Mouse (Mus musculus) embryo, embryonic 11 days (tissue): ENCODE results near the gene AC161166.1.

Source experiments
- DNase-seq: peaks from one replicate; pipeline ENCODE4 v3.0.0-alpha.2; 2015

AC161166.1 gene

GRCm38 (mm10) chr7:24482208-24483020 lies 29.8 kb downstream of the AC161166.1 start:
- no peak for DNase-seq

- DNase-seq: peak; percentile 91
Measured at GRCm38 (mm10) chr7:24481474-24482207, 30.6 kb downstream of the AC161166.1 start, which contains the start of gene Cadm4. Gene Cadm4, plus strand, starts transcription at chr7:24482023.

- no peak for DNase-seq
Measured at GRCm38 (mm10) chr7:24480986-24481473, 31.2 kb downstream of the AC161166.1 start.

- no peak for DNase-seq
Measured at GRCm38 (mm10) chr7:24480121-24480941, 31.9 kb downstream of the AC161166.1 start.

- DNase-seq: no peak
Measured at GRCm38 (mm10) chr7:24479685-24480084, 32.6 kb downstream of the AC161166.1 start.

GRCm38 (mm10) chr7:24478911-24479310 lies 33.3 kb downstream of the AC161166.1 start:
- DNase-seq: no peak

- DNase-seq: no peak
Measured at GRCm38 (mm10) chr7:24476856-24477255, 35.4 kb downstream of the AC161166.1 start.

GRCm38 (mm10) chr7:24476338-24476737 lies 35.9 kb downstream of the AC161166.1 start:
- DNase-seq: no peak

GRCm38 (mm10) chr7:24474811-24475506 lies 37.3 kb downstream of the AC161166.1 start:
- peak; percentile 42 for DNase-seq

- DNase-seq: peak; percentile 51
Measured at GRCm38 (mm10) chr7:24473913-24474529, 38.2 kb downstream of the AC161166.1 start.

- DNase-seq: peak; percentile 46
Measured at GRCm38 (mm10) chr7:24472937-24473336, 39.3 kb downstream of the AC161166.1 start.

GRCm38 (mm10) chr7:24472442-24472841 lies 39.8 kb downstream of the AC161166.1 start:
- DNase-seq: no peak

- no peak for DNase-seq
Measured at GRCm38 (mm10) chr7:24470356-24470755, 41.9 kb downstream of the AC161166.1 start.

- DNase-seq: no peak
Measured at GRCm38 (mm10) chr7:24469126-24469525, 43.1 kb downstream of the AC161166.1 start.

GRCm38 (mm10) chr7:24467886-24468285 lies 44.4 kb downstream of the AC161166.1 start:
- DNase-seq: no peak

GRCm38 (mm10) chr7:24466835-24467234 lies 45.4 kb downstream of the AC161166.1 start:
- DNase-seq: no peak

- peak; percentile 69 for DNase-seq
Measured at GRCm38 (mm10) chr7:24462388-24463319, 49.6 kb downstream of the AC161166.1 start, which contains the start of gene Plaur. Gene Plaur, plus strand, starts transcription at chr7:24462484.

- no peak for DNase-seq
Measured at GRCm38 (mm10) chr7:24461376-24462051, 50.7 kb downstream of the AC161166.1 start.
